Mouse (Mus musculus) WW6 (cell line): ENCODE results near the gene Fgf12.
A peak's percentile ranks its signal among the peaks of the same experiment; 100 is the strongest.

Experiments used
- DNase-seq: peaks from one replicate; pipeline ENCODE4 v3.0.0-alpha.2; 2013; ENCODE audit warnings: low read depth, low spot score

Gene Fgf12

DNA sequence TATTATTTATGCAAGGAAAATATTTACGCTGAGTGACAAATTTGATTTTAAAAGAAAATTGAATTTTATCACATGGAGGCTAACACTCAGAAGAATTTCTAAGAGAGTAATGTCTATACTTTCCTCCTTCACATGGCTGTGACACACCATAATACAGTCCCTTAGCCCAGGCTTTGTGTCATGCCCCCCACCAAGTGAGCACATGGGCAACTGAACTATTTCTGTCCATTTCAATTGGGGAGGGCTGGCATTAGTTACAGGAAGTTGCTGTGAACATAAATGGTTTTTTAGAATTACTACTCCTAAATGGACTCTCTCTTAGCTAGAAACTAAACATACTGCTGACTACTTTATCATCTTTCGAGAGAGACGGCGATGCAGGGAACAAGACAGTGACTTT, 276.2 kb downstream of the Fgf12 start:
- DNase-seq, result no peak

GRCm38 (mm10) chr16:28475553-28475952, 277.3 kb downstream of the Fgf12 start:
- no peak for DNase-seq

GRCm38 (mm10) chr16:28454821-28455220, 298.0 kb downstream of the Fgf12 start:
- no peak for DNase-seq

DNA sequence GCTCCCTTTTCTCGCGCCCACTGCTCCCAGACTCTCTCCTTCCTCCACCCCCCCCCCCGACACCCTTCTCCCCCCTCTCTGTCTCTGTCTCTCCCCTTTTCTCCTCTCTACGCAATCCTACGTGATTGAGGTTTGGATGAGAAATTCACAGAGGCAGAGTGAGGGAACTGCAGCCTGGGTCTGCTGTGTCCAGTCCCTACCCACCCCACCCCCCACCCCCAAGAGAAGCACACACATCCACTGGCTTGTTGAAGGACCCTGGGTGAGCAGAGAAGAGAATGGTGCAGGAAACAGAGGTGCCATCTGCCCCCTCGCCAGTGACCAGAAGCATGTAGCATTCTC, 305.8 kb downstream of the Fgf12 start:
- DNase-seq, result no peak

DNA sequence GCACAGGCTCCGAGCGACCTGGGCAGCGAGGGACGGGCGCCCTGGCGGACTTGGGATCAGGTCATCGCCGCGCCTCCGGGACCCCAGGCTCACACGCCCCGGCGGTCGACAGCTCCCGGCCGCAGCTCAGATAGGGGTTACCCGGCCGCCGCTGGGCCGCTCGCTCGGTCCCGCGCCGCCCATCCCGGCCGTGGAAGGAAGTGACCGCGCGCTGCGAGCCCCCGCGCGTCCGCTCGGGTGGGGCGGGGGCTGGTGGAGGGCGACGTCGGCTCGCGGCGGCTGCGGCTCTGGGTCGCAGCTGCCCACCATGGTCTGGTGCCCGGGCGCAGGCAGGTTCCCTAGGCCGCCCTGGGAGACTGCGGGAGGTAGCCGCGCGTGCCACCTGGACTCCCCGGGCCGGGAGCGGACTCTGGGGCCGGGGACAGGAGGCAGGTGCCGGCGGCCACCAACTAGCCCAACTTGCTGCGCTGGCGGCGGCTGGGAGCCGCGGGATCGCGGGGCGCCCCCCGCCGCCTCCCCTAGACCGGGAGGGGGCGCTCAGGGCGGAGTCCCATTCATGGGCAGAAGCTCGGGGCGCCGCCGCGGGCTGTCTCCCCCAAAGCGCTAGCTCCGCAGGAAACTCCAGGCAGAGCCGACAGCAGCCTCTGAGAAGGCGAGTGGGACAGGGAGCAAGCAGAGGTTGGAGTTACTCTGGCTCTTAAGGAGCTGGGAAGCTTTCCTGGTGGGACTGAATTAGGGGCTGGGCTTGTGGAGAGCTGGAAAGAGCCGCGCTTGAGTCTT, 306.3 kb downstream of the Fgf12 start:
- DNase-seq, result peak; percentile 16

- peak; percentile 14 for DNase-seq
Measured at GRCm38 (mm10) chr16:28445800-28446333, 307.0 kb downstream of the Fgf12 start.

GRCm38 (mm10) chr16:28444993-28445799, 307.7 kb downstream of the Fgf12 start:
- peak; percentile 5 for DNase-seq

DNA sequence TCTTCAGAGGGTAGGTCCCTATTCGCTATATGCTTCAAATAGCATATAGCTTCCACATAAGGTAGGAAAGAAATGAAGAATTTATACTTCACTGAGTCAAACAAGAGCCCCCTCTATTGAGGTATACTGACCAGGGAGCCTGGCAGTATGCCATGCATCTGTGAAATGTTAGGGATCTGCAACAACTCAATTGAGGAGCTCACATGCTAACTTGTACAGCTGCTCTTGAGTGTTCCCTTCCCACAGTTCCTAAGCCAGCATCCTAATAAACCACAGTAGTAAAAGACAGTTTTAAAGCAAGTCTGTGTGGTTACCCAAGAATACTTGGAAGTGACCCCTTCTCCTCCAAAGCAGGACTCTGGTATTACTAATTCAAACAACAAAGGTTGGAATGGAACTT, 331.3 kb downstream of the Fgf12 start:
- no peak for DNase-seq

GRCm38 (mm10) chr16:28419693-28420299, 333.1 kb downstream of the Fgf12 start:
- no peak for DNase-seq

GRCm38 (mm10) chr16:28411210-28411817, 341.6 kb downstream of the Fgf12 start:
- no peak for DNase-seq

DNA sequence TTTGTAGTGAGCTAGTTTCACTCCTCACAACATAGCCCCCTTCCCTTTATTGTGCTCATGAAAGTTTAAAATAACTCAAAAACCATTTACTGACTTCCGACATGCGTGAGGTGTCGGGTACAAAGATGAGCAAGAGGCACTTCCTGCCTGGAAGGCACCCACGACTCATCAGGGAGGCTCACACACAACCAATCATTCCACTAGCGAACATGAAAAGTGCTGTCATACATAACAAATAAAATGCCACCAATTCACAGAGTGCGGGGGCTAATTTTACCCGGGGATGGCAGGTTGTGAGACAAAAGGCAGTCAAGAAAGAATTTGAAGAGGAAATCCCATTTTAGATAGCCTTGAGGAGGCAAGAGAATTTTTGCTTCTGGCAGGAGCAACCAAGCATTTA, 344.6 kb downstream of the Fgf12 start:
- no peak for DNase-seq

DNA sequence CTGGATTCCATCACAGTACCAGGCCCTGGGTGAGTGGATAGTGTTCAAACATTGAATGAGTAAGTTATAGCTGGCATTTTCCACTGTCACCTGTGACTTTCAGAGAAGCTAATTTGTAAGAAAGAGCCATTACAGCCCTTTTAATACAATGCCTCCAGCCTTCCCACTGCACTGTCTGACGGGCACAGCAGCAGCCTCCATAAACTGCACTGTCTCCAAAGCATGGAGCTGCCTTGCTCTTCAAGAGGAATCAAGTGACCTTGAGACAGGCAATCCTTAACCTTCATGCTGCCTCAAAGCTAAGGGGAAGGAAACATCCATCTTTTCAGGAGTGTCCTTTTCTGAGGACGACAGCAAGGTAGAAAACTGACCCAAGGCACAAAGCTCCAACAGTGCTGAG, 345.0 kb downstream of the Fgf12 start:
- DNase-seq, result no peak

GRCm38 (mm10) chr16:28404156-28404555, 348.7 kb downstream of the Fgf12 start:
- no peak for DNase-seq

DNA sequence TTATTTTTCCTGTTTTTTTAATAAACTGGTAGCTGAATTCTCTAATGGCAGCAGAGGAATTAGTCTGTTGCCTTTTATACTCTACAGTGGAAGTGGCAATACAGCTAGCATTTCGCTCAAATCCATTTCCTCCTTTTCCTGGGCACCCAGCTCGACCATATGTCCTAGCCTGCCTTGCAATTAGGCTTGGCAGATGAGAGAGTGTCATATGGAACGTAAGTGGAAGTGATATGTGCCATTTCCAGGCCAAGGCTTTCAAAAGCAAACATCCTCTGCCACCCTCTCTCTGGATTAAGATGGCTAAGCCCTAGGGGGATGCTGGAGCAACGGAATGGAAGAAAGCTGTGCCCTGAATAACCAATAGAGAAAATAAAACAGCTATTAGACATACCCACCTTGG, 350.2 kb downstream of the Fgf12 start:
- no peak for DNase-seq

- DNase-seq, result no peak
Measured at GRCm38 (mm10) chr16:28391283-28391682, 361.6 kb downstream of the Fgf12 start.

DNA sequence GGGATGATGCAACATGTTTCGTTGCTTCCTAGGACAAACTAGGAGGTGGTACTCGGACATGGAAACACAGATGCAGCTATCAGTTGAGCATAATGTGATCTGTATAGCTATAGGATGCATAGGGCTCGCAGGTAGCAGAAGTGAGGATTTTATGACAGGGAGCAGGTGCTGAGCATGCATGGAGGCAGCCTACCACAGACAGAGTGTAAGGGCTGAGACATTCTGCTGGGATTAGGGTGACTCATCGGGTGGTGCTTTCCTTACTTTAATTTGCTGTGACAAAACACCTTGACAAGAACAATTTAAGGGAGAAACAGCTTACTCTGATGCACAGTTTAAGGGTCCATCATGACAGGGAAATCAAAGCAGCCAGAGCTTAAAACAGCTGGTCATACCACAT, 363.8 kb downstream of the Fgf12 start:
- DNase-seq, result no peak

GRCm38 (mm10) chr16:28374790-28375189, 378.1 kb downstream of the Fgf12 start:
- DNase-seq, result no peak

DNA sequence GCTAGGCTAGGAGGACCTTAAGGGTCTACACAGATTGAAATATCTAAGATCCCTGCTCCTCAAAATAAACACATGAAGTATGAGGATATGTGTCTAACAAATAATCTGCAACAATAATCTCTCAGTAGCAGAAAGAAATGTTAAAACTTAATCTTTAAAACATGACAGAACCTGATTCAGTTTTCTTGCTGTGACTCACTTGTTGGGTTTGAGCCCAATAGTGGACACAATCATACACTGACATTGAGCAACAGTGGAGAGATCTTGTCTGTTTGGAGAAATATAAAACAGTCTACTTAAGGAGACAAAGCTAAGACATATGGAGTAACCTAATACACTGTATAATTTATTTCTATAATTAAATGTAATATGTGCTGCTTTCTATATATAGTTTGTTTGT, 379.6 kb downstream of the Fgf12 start:
- DNase-seq, result no peak

GRCm38 (mm10) chr16:28350624-28351023, 402.2 kb downstream of the Fgf12 start:
- no peak for DNase-seq

DNA sequence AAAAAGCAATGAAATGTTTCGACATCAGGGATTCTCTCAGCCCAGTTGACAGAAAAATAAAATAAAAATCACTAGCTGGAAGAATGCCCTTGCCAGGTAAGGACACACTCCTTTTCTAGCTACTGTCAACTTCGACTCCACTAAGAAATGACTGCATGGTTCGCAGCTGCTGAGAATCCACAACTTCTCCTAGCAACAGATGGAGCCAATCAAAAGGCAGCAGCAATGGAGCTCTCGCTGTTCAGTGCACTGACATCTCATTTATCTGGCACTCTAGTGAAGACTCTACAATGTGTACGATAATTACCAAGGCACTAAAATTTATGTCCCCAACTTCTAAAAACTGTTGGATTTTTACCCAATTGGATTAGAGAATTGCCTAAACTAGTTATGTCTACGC, 407.5 kb downstream of the Fgf12 start:
- no peak for DNase-seq

GRCm38 (mm10) chr16:28337930-28338329, 414.9 kb downstream of the Fgf12 start:
- DNase-seq, result no peak

DNA sequence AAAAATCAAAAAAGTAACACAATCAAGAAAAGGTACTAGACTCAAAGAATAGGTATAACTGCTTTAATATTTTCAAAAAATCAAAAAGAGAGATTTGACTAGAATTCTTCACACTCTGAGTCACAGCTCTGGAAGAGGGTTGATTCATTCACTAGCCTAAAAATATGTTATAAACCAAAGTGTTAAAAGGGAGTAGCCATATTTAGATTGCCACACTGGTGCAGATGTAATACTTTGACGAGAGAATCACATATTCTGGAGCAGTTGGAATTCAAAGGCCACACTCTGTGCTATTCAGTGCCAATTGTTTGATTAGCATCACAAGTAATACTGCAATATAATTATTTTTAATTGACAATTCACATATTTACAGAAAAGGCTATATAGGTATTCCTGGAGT, 416.2 kb downstream of the Fgf12 start:
- no peak for DNase-seq
